Mouse (Mus musculus): ENCODE data around the gene Defb22.
A peak's percentile ranks its signal among the peaks of the same experiment; 100 is the strongest.

The Defb22 gene

GRCm38 (mm10) chr2:152490038-152490437, at the start of gene Defb22:
Defb22 (minus strand) TSS chr2:152490138.
- no peak for DNase-seq

- peak; percentile 29 for DNase-seq
Measured at GRCm38 (mm10) chr2:152517981-152518380, 28.0 kb upstream of the Defb22 start, which contains the start of gene Defb28. Defb28 (plus strand) TSS chr2:152518255.

GRCm38 (mm10) chr2:152516084-152516483, 26.1 kb upstream of the Defb22 start:
- DNase-seq = no peak

- no peak for DNase-seq
Measured at GRCm38 (mm10) chr2:152511592-152511991, 21.7 kb upstream of the Defb22 start, which contains the start of gene Defb26. Defb26 (minus strand) TSS chr2:152511692.

- no peak for DNase-seq
Measured at GRCm38 (mm10) chr2:152503950-152504349, 14.0 kb upstream of the Defb22 start.

GRCm38 (mm10) chr2:152500863-152501229, 10.9 kb upstream of the Defb22 start:
- no peak for DNase-seq

- no peak for DNase-seq
Measured at GRCm38 (mm10) chr2:152500204-152500862, 10.4 kb upstream of the Defb22 start.

- DNase-seq = no peak
Measured at GRCm38 (mm10) chr2:152498020-152498419, 8.1 kb upstream of the Defb22 start.

- no peak for DNase-seq
Measured at GRCm38 (mm10) chr2:152493151-152493550, 3.2 kb upstream of the Defb22 start.

- DNase-seq = no peak
Measured at GRCm38 (mm10) chr2:152487024-152487423, 2.9 kb downstream of the Defb22 start.

GRCm38 (mm10) chr2:152481726-152482125, 8.2 kb downstream of the Defb22 start:
- DNase-seq = no peak

- DNase-seq = no peak
Measured at GRCm38 (mm10) chr2:152480881-152481280, 9.1 kb downstream of the Defb22 start.

GRCm38 (mm10) chr2:152476763-152477162, 13.2 kb downstream of the Defb22 start, which contains the start of gene Defb20:
Defb20 (plus strand) TSS chr2:152477063.
- DNase-seq = no peak

- DNase-seq = peak; percentile 43
Measured at GRCm38 (mm10) chr2:152472434-152472833, 17.5 kb downstream of the Defb22 start.

- DNase-seq = peak; percentile 78
Measured at GRCm38 (mm10) chr2:152470973-152471372, 19.0 kb downstream of the Defb22 start.

GRCm38 (mm10) chr2:152464570-152465150, 25.3 kb downstream of the Defb22 start, which contains the start of gene Defb23:
Defb23 (minus strand) TSS chr2:152464620.
- no peak for DNase-seq

GRCm38 (mm10) chr2:152459241-152459640, 30.7 kb downstream of the Defb22 start:
- no peak for DNase-seq

- DNase-seq = no peak
Measured at GRCm38 (mm10) chr2:152452101-152452781, 37.7 kb downstream of the Defb22 start.

GRCm38 (mm10) chr2:152450241-152450640, 39.7 kb downstream of the Defb22 start:
- peak; percentile 71 for DNase-seq

- DNase-seq = no peak
Measured at GRCm38 (mm10) chr2:152447461-152447860, 42.5 kb downstream of the Defb22 start.

- no peak for DNase-seq
Measured at GRCm38 (mm10) chr2:152446642-152447041, 43.3 kb downstream of the Defb22 start.

- DNase-seq = no peak
Measured at GRCm38 (mm10) chr2:152443281-152443680, 46.7 kb downstream of the Defb22 start.

GRCm38 (mm10) chr2:152442322-152442721, 47.6 kb downstream of the Defb22 start:
- no peak for DNase-seq

- no peak for DNase-seq
Measured at GRCm38 (mm10) chr2:152439833-152440232, 50.1 kb downstream of the Defb22 start.

Data from kidney, adult 9 months (tissue).